Mouse (Mus musculus) midbrain, embryonic 11.5 days (tissue): Measurements from ENCODE around the gene Zfp771. TPM values are rescaled to one million over a fixed set of nuclear protein-coding genes. Genes with fewer than 3 reads are reported as not detected.
A peak's percentile ranks its signal among the peaks of the same experiment; 100 is the strongest.

ENCODE experiments used
- ATAC-seq: fragments of 200-750 bp; cut with Nextera tagmentation; 2 replicates; pipeline ENCODE4 v1.8.0; 2017; ENCODE audit warnings: moderate TSS enrichment, moderate library complexity; ENCODE audit not compliant: low FRiP score
- DNase-seq: peaks from one replicate; pipeline ENCODE4 v3.0.0; 2015; ENCODE audit warnings: low spot score; ENCODE audit errors: missing footprints
- H3K27ac ChIP-seq: fragments of 300-500 bp; sonication (generic); 2 replicates; pipeline ENCODE4 v1.5.1; 2014; ENCODE audit warnings: low read depth, low read length
- H3K27me3 ChIP-seq: fragments of 300-500 bp; sonication (generic); 2 replicates; pipeline ENCODE4 v1.6.1; 2014; ENCODE audit warnings: mild to moderate bottlenecking, low read length, moderate library complexity, mixed read lengths; ENCODE audit not compliant: control insufficient read depth, insufficient read depth
- H3K36me3 ChIP-seq: fragments of 300-500 bp; sonication (generic); 2 replicates; pipeline ENCODE4 v1.6.1; 2014; ENCODE audit warnings: mild to moderate bottlenecking, low read length, moderate library complexity, mixed read lengths; ENCODE audit not compliant: control insufficient read depth, insufficient read depth
- H3K4me1 ChIP-seq: fragments of 300-500 bp; sonication (generic); 2 replicates; pipeline ENCODE4 v1.6.1; 2014; ENCODE audit warnings: low read length; ENCODE audit not compliant: control insufficient read depth, insufficient read depth
- H3K4me2 ChIP-seq: fragments of 300-500 bp; sonication (generic); 2 replicates; pipeline ENCODE4 v1.6.1; 2014; ENCODE audit warnings: mild to moderate bottlenecking, moderate library complexity
- H3K4me3 ChIP-seq: fragments of 300-500 bp; sonication (generic); 2 replicates; pipeline ENCODE4 v1.5.1; 2014; ENCODE audit warnings: low read depth, low read length
- H3K9ac ChIP-seq: fragments of 300-500 bp; sonication (generic); 2 replicates; pipeline ENCODE4 v1.6.1; 2014; ENCODE audit warnings: low read length
- H3K9me3 ChIP-seq: fragments of 300-500 bp; sonication (generic); 2 replicates; pipeline ENCODE4 v1.6.1; 2016; ENCODE audit warnings: low read length; ENCODE audit not compliant: control insufficient read depth
- WGBS: fragments of 180-500 bp; shearing (Covaris S2); extraction: QIAGEN DNeasy Blood & Tissue Kit; methylation state at CpG from one replicate; pipeline ENCODE4 v1.1.7; 2014; 5-methylcytosine and 5-hydroxymethylcytosine counted together
- polyA plus RNA-seq: library from polyadenylated mRNA; unstranded; fragments of >200 nt; fragmentation: Nextera tagmentation; extraction: Ambion mirVana; gene quantifications from 2 replicates; pipeline ENCODE4 v1.2.1, GENCODE M21; 2014

Gene Zfp771
- polyA plus RNA-seq, 1 experiment from 2014 or later: 49.3 TPM

GRCm38 (mm10) chr7:127282190-127282589 lies 38.1 kb downstream of the Zfp771 start:
- H3K4me1 ChIP-seq: no peaks in the 10 kb centered on the region
- ATAC-seq (no peak), DNase-seq (peak; percentile 39)
- H3K9ac ChIP-seq: no peak overlapping the region
- no peak overlapping the region for H3K4me2 ChIP-seq
- peaks cover 3% of the 10 kb centered on the region; the same call in 1 of the 2 replicates for H3K9me3 ChIP-seq
- no peak overlapping the region for H3K4me3 ChIP-seq
- no peaks in the 10 kb centered on the region for H3K27me3 ChIP-seq
- H3K36me3 ChIP-seq: no peaks in the 10 kb centered on the region
- H3K27ac ChIP-seq: no peak overlapping the region
- 89% methylated on average over 2 of the region's 2 CpGs for WGBS

- H3K4me2 ChIP-seq: no peak overlapping the region
- WGBS: 85% methylated on average over 8 of the region's 10 CpGs
- no peaks in the 10 kb centered on the region for H3K27me3 ChIP-seq
- no peaks in the 10 kb centered on the region for H3K36me3 ChIP-seq
- no peak overlapping the region for H3K4me3 ChIP-seq
- H3K9me3 ChIP-seq: peaks cover 10% of the 10 kb centered on the region
- H3K9ac ChIP-seq: no peak overlapping the region
- DNase-seq (no peak), ATAC-seq (no peak)
- no peak overlapping the region for H3K27ac ChIP-seq
- H3K4me1 ChIP-seq: no peaks in the 10 kb centered on the region
Observed at GRCm38 (mm10) chr7:127285154-127285553, 41.1 kb downstream of the Zfp771 start.

- H3K9me3 ChIP-seq: peaks cover 10% of the 10 kb centered on the region
- no peaks in the 10 kb centered on the region for H3K36me3 ChIP-seq
- no peak overlapping the region for H3K27ac ChIP-seq
- no peaks in the 10 kb centered on the region for H3K4me1 ChIP-seq
- H3K9ac ChIP-seq: no peak overlapping the region
- DNase-seq: peak; percentile 76
- no peak for ATAC-seq
- no peak overlapping the region for H3K4me2 ChIP-seq
- 63% methylated on average over 1 of the region's 1 CpGs for WGBS
- H3K27me3 ChIP-seq: no peaks in the 10 kb centered on the region
- no peak overlapping the region for H3K4me3 ChIP-seq
Observed at GRCm38 (mm10) chr7:127287940-127288339, 43.9 kb downstream of the Zfp771 start.

- no peak overlapping the region for H3K9ac ChIP-seq
- no peak overlapping the region for H3K4me2 ChIP-seq
- H3K9me3 ChIP-seq: peaks cover 10% of the 10 kb centered on the region
- no peaks in the 10 kb centered on the region for H3K36me3 ChIP-seq
- H3K4me1 ChIP-seq: no peaks in the 10 kb centered on the region
- no peak overlapping the region for H3K27ac ChIP-seq
- no peak overlapping the region for H3K4me3 ChIP-seq
- no peak for ATAC-seq
- no peak for DNase-seq
- 87% methylated on average over 2 of the region's 2 CpGs for WGBS
- no peaks in the 10 kb centered on the region for H3K27me3 ChIP-seq
Observed at GRCm38 (mm10) chr7:127289306-127289705, 45.2 kb downstream of the Zfp771 start.

GRCm38 (mm10) chr7:127290142-127290541 lies 46.1 kb downstream of the Zfp771 start:
- Histone ChIP-seq H3K4me3 (no peak overlapping the region), H3K27me3 (no peaks in the 10 kb centered on the region), H3K4me2 (no peak overlapping the region), H3K9ac (no peak overlapping the region), H3K9me3 (peaks cover 10% of the 10 kb centered on the region), H3K4me1 (no peaks in the 10 kb centered on the region), H3K27ac (no peak overlapping the region), H3K36me3 (no peaks in the 10 kb centered on the region)
- DNase-seq (no peak), ATAC-seq (no peak)
- WGBS: 67% methylated on average over 8 of the region's 8 CpGs

GRCm38 (mm10) chr7:127296098-127296497 lies 52.0 kb downstream of the Zfp771 start, which contains the start of gene Itgal:
Gene Itgal, plus strand, starts transcription at chr7:127296260.
- ATAC-seq: no peak
- H3K27me3 ChIP-seq: no peaks in the 10 kb centered on the region
- 82% methylated on average over 11 of the region's 11 CpGs for WGBS
- no peak within 1 kb of the TSS for H3K27ac ChIP-seq
- H3K36me3 ChIP-seq: no peaks in the 10 kb centered on the region
- no peak within 1 kb of the TSS for H3K9ac ChIP-seq
- no peaks in the 10 kb centered on the region for H3K9me3 ChIP-seq
- no peaks in the 10 kb centered on the region for H3K4me1 ChIP-seq
- no peak within 1 kb of the TSS for H3K4me2 ChIP-seq
- H3K4me3 ChIP-seq: no peak within 1 kb of the TSS
- DNase-seq: no peak

- Histone ChIP-seq H3K4me1 (no peaks in the 10 kb centered on the region), H3K36me3 (no peaks in the 10 kb centered on the region), H3K4me2 (no peak overlapping the region), H3K27ac (no peak overlapping the region), H3K4me3 (no peak overlapping the region), H3K27me3 (no peaks in the 10 kb centered on the region), H3K9ac (no peak overlapping the region), H3K9me3 (no peaks in the 10 kb centered on the region)
- DNase-seq (no peak), ATAC-seq (no peak)
- 85% methylated on average over 5 of the region's 5 CpGs for WGBS
Observed at GRCm38 (mm10) chr7:127296786-127297555, 52.9 kb downstream of the Zfp771 start.

GRCm38 (mm10) chr7:127297586-127298193 lies 53.6 kb downstream of the Zfp771 start:
- H3K4me1 ChIP-seq: no peaks in the 10 kb centered on the region
- no peaks in the 10 kb centered on the region for H3K27me3 ChIP-seq
- no peak overlapping the region for H3K9ac ChIP-seq
- no peaks in the 10 kb centered on the region for H3K36me3 ChIP-seq
- no peak overlapping the region for H3K27ac ChIP-seq
- ATAC-seq (no peak), DNase-seq (no peak)
- no peak overlapping the region for H3K4me3 ChIP-seq
- WGBS: 95% methylated on average over 5 of the region's 5 CpGs
- no peak overlapping the region for H3K4me2 ChIP-seq
- no peaks in the 10 kb centered on the region for H3K9me3 ChIP-seq
